In the genomic region with DNA sequence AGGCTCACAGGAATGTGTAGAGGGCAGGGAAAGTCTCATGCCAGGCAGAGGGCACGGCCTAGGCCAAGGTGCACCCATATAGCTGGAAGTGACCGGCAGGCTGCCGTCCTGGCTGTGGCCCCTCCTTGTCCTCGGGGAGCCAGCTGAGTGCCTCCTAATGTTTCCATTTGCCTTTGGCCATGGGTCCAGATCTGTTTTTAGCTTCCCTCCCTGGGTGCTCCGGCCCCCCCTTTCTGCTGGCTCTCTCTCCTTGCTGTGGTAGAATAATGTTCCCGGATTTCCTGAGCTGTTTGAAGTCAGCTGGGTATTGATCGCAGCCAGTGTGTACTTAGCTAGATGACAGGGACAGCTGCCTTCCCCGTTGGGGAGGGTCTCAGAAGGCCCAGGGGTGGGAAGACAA, we compare ENCODE assay signal across 11 mouse cellular contexts. TPM values are rescaled to one million over a fixed set of nuclear protein-coding genes. Genes with fewer than 3 reads are reported as not detected.
A peak's percentile ranks its signal among the peaks of the same experiment; 100 is the strongest.
DNase-seq lines count a peak whose midpoint lies in the region; TF ChIP-seq lines count a peak whose summit lies in the region.
"Had no signal": no experiment of that assay in that cellular context is flagged by ENCODE, and none has a peak within 500 bp of the region (broad histone marks: within the 10 kb centered on the region; RNA-seq: fewer than 3 reads in every experiment).

No protein-coding gene starts in this region.

- no peak for TF ChIP-seq CTCF in layer of hippocampus, adult 2 months (conservative IDR thresholded peaks at IDR 0.05)

- DNase-seq in adrenal gland, postnatal 14 days: peak; percentile 39
- no peak for DNase-seq in adrenal gland, adult 8-10 months
- no peak for DNase-seq in layer of hippocampus, adult 2 months (ENCODE audit: low spot score in 2 of 2)
- no peak for DNase-seq in layer of hippocampus, adult 8-10 months (ENCODE audit: low spot score in 2 of 2)
- DNase-seq in heart, postnatal 14 days: peak; percentile 63 to 67
- DNase-seq in lung, postnatal 36 days: peak; percentile 84
- DNase-seq in testis, postnatal 10 days (ENCODE audit: low spot score): no peak
- DNase-seq in layer of hippocampus, adult 11-12 months (ENCODE audit: low spot score): no peak
- DNase-seq: embryo, embryonic 11 days; right cerebral cortex, postnatal 14 days had no signal

- intact Hi-C loops in heart, postnatal 14 days (cut with DNase I): loop anchor here (5.0 kb wide), 1 partner anchor 116 kb away; a partner anchor contains a TSS

- H3K4me3 ChIP-seq in layer of hippocampus, adult 2 months: no peak overlapping the region

- 0 out of 2 replicates have a peak overlapping the region, but pooled peaks have one; percentile 51 for H3K27ac ChIP-seq in layer of hippocampus, adult 2 months
- H3K27ac ChIP-seq: liver, embryonic 14.5 days had no signal

RNA-seq across cellular contexts. Expression of a gene that starts 12.8 kb away (rescaled TPM):
- total RNA-seq in adrenal gland, postnatal 14 days (2021): 59.8 and 70.8 TPM in 2 replicates
- 10 to 100 TPM; 50.3 to 63.5 (median 55.3) TPM for total RNA-seq in adrenal gland, adult 8-10 months (2022)
- 10 to 100 TPM in 1 of 2 experiments, 1 to 10 TPM in 1; 9.2 to 14.8 TPM for total RNA-seq in layer of hippocampus, adult 2 months (2021)
- total RNA-seq in layer of hippocampus, adult 8-10 months (2022): 10 to 100 TPM; 11.0 to 15.2 (median 13.2) TPM
- 100 to 1,000 TPM; 225 to 236 TPM for total RNA-seq in heart, postnatal 14 days (2021)

RNA-seq across cellular contexts. Expression of a gene that starts 13.0 kb away (rescaled TPM):
- 1.4 TPM in 1 of 2 replicates, not detected in the other for total RNA-seq in adrenal gland, postnatal 14 days (2021)
- under 1 TPM in 1 of 4 experiments, not detected in 3; 0.43 TPM for total RNA-seq in adrenal gland, adult 8-10 months (2022)
- total RNA-seq in layer of hippocampus, adult 2 months (2021): not detected
- total RNA-seq in layer of hippocampus, adult 8-10 months (2022): not detected
- total RNA-seq in heart, postnatal 14 days (2021): not detected

RNA-seq across cellular contexts. Expression of a gene that starts 33.3 kb away (rescaled TPM):
- 90.1 and 94.7 TPM in 2 replicates for total RNA-seq in adrenal gland, postnatal 14 days (2021)
- total RNA-seq in adrenal gland, adult 8-10 months (2022): 100 to 1,000 TPM in 1 of 4 experiments, 10 to 100 TPM in 3; 72.1 to 116 (median 88.9) TPM
- 1 to 10 TPM; 4.5 to 5.9 TPM for total RNA-seq in layer of hippocampus, adult 2 months (2021)
- total RNA-seq in layer of hippocampus, adult 8-10 months (2022): 1 to 10 TPM; 5.7 to 8.2 (median 7.0) TPM
- total RNA-seq in heart, postnatal 14 days (2021): 10 to 100 TPM; 37.2 to 39.7 TPM

RNA-seq across cellular contexts. Expression of a gene that starts 38.9 kb away (rescaled TPM):
- total RNA-seq in adrenal gland, postnatal 14 days (2021): 26.6 and 36.9 TPM in 2 replicates
- 10 to 100 TPM; 16.5 to 23.4 (median 21.9) TPM for total RNA-seq in adrenal gland, adult 8-10 months (2022)
- total RNA-seq in layer of hippocampus, adult 2 months (2021): under 1 TPM; 0.46 to 0.83 TPM
- total RNA-seq in layer of hippocampus, adult 8-10 months (2022): 10 to 100 TPM in 1 of 4 experiments, 1 to 10 TPM in 1, under 1 TPM in 2; 0.75 to 11.9 (median 2.3) TPM
- total RNA-seq in heart, postnatal 14 days (2021): 1 to 10 TPM; 3.9 to 4.5 TPM

Comparison
In these comparisons a context has a peak if more than half of its experiments do, and no peak if none do; other contexts are left out.
1. DNase-seq: peak in adrenal gland, postnatal 14 days (single experiment), heart, postnatal 14 days (2 of 2) and lung, postnatal 36 days (single experiment); none in adrenal gland, adult 8-10 months (single experiment), layer of hippocampus, adult 2 months (0 of 2), layer of hippocampus, adult 8-10 months (0 of 2), testis, postnatal 10 days (single experiment) and layer of hippocampus, adult 11-12 months (single experiment).